Mouse (Mus musculus) cortical plate, adult 2 months (tissue): Measurements from ENCODE around the gene Nhlh2. TPM values are rescaled to one million over a fixed set of nuclear protein-coding genes. Genes with fewer than 3 reads are reported as not detected.

Experiments used
- H3K27ac ChIP-seq: fragments of 200-500 bp; 2 replicates; pipeline ENCODE4 v1.5.1; 2012; ENCODE audit warnings: low read length, control low read depth, inconsistent platforms; ENCODE audit not compliant: insufficient read depth
- H3K4me1 ChIP-seq: fragments of 200-500 bp; 2 replicates; pipeline ENCODE4 v1.6.1; 2011; ENCODE audit warnings: low read length; ENCODE audit not compliant: control insufficient read depth, insufficient read depth
- H3K4me3 ChIP-seq: fragments of 200-500 bp; 2 replicates; pipeline ENCODE4 v1.5.1; 2011; ENCODE audit warnings: mild to moderate bottlenecking, low read length, control low read depth; ENCODE audit not compliant: insufficient read depth
- CTCF ChIP-seq: fragments of 200-500 bp; IDR thresholded peaks from 2 replicates; pipeline ENCODE4 v1.5.1; 2011; ENCODE audit warnings: mild to moderate bottlenecking, control low read depth, low read length; ENCODE audit not compliant: insufficient read depth; ENCODE audit errors: extremely low read depth
- POLR2A ChIP-seq: fragments of 200-500 bp; IDR thresholded peaks from 2 replicates; pipeline ENCODE4 v1.6.1; 2011; ENCODE audit warnings: mild to moderate bottlenecking, low read length, control low read depth; ENCODE audit not compliant: insufficient read depth; ENCODE audit errors: extremely low read depth
- polyA plus RNA-seq: library from polyadenylated mRNA; depleted of rRNA; stranded (reverse); fragments of >200 nt; gene quantifications from 2 replicates; pipeline ENCODE4 v1.2.3, GENCODE M21; 2012

Gene Nhlh2
- polyA plus RNA-seq, 1 experiment, result 0.02 TPM

DNA sequence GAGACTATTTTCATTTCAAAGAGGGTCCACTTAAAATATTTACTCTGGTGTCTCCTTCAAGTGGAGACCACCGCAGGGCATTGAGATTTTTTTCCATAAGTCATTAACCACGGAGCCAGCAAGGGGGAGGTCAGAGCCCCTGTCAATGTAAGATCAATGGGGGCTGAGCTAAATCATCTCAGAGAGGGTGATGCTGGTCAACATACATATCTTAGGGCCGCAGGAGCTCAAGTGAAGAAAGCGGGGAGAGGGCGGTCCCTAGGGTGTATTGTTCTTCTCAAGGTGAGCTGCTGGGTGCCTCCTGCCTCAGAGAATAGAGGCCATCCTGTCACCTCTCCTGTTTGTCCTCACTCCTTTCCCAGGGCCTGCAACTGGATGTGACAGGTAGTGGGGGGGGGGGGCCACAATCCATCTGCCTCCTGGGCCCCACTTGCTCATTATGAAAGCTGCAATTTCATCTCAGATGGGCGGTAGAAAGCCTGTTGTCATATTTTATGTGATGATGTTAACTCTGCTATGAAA is 18.8 kb upstream of the Nhlh2 start:
- Histone ChIP-seq H3K27ac (no peak overlapping the region), H3K4me3 (no peak overlapping the region), H3K4me1 (no peaks in the 10 kb centered on the region)
- no peak for TF ChIP-seq CTCF
- TF ChIP-seq POLR2A, result no peak

GRCm38 (mm10) chr3:101997851-101998250 is 12.0 kb upstream of the Nhlh2 start:
- Histone ChIP-seq H3K27ac (no peak overlapping the region), H3K4me1 (no peaks in the 10 kb centered on the region), H3K4me3 (no peak overlapping the region)
- no peak for TF ChIP-seq POLR2A
- no peak for TF ChIP-seq CTCF

GRCm38 (mm10) chr3:102010681-102011317 is 923 bp downstream of the Nhlh2 start:
- Histone ChIP-seq H3K4me1 (no peaks in the 10 kb centered on the region), H3K27ac (no peak overlapping the region), H3K4me3 (no peak overlapping the region)
- TF ChIP-seq CTCF (no peak), POLR2A (no peak)

DNA sequence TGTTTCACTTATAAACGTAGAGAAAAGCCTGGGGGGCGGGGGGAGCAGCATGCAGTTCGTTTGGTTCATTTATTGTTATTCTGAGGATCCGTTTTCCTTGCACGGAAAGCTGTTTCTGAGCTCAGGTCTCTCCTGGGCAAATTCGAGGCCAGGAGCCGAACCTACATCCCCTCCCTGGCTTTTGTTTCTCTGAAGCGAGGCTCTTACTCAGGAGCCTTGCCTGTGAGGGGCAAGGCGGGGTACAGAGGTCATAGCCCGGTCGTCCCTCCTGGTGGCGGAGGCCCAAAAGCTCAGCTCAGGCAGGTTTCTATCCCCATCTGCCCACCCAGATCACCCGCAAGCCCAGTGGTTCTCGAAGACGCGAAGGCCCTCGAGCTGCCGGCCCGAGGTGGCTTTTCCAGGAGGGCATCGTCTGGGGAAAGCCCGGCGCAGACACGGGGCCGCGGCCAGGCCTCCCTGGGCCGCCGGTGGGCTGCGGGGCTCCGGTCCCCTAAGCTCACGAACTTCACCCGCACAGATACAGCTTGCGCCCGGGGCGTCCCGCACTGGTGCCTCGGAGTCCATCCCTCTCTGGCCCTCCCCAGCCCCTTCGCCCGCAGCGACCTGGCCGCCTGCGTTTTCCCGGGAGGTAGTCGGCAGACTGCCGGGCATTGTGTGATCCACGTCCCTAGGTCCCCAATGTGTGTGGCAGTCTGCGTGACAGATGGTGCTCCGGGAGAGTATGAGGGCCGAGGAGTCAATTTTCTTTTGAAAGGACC is 1.6 kb downstream of the Nhlh2 start:
- no peak overlapping the region for H3K4me3 ChIP-seq
- TF ChIP-seq POLR2A, result no peak
- TF ChIP-seq CTCF, result no peak
- no peaks in the 10 kb centered on the region for H3K4me1 ChIP-seq
- no peak overlapping the region for H3K27ac ChIP-seq

- Histone ChIP-seq H3K4me3 (no peak overlapping the region; the same call in 1 of the 2 replicates), H3K4me1 (no peaks in the 10 kb centered on the region), H3K27ac (no peak overlapping the region)
- TF ChIP-seq CTCF, result no peak
- TF ChIP-seq POLR2A, result no peak
Measured at GRCm38 (mm10) chr3:102012076-102012610, 2.3 kb downstream of the Nhlh2 start.

- Histone ChIP-seq H3K27ac (no peak overlapping the region), H3K4me1 (no peaks in the 10 kb centered on the region), H3K4me3 (peak overlapping the region; percentile 5; the same call in 1 of the 2 replicates)
- TF ChIP-seq POLR2A (no peak), CTCF (no peak)
Measured at GRCm38 (mm10) chr3:102012611-102013211, 2.8 kb downstream of the Nhlh2 start.

- no peak overlapping the region for H3K4me3 ChIP-seq
- no peak for TF ChIP-seq POLR2A
- no peak for TF ChIP-seq CTCF
- H3K27ac ChIP-seq, result no peak overlapping the region
- no peaks in the 10 kb centered on the region for H3K4me1 ChIP-seq
Measured at GRCm38 (mm10) chr3:102020604-102021003, 10.7 kb downstream of the Nhlh2 start.

DNA sequence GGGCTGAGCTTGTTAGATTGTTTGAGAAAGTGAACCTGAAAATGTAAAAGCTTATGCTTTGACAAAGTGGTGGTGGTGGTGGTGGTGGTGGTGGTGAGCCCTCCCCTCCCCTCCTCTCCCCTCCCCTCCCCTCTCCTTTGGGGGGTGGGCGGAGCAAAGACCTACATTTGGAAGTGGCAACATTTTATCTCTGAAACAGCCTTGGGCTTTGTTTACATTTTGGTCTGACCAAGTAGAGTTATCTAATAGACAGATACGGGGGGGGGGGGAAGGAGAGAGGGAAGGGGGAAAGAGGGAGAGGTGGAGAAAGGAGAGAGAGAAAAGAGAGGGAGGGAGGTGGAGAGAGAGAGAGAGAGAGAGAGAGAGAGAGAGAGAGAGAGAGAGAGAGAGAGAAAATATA is 12.8 kb downstream of the Nhlh2 start:
- H3K27ac ChIP-seq, result no peak overlapping the region
- no peak for TF ChIP-seq POLR2A
- TF ChIP-seq CTCF, result no peak

DNA sequence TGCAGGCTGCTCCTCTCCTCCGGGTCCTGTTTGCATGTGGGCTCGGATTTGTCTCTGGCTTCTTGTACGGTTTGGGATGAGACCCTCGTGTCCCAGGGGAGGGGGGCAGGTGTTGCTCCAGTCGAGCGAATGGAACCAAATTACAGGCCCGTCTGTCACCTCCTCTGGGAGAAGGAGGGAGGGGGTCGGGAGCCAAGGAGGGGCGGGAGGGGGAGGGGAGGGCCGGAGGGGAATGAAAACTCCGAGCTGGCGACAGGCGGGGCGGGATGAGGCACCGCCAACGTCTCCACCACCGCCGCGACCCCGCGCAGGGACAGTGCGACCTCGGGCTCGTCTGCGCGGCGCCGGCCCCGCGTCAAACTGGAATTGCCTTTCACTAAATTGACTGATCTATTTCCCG is 13.5 kb downstream of the Nhlh2 start:
- TF ChIP-seq POLR2A (no peak), CTCF (no peak)

More for the DNA sequence above, 12.8 kb downstream of the Nhlh2 start:
- Histone ChIP-seq H3K4me3 (no peak overlapping the region), H3K4me1 (no peaks in the 10 kb centered on the region)

More for the DNA sequence above, 13.5 kb downstream of the Nhlh2 start:
- H3K4me3 ChIP-seq, result no peak overlapping the region
- H3K4me1 ChIP-seq, result no peaks in the 10 kb centered on the region
- H3K27ac ChIP-seq, result no peak overlapping the region
